8 mouse cellular contexts compared by ENCODE assay signal in the genomic region with DNA sequence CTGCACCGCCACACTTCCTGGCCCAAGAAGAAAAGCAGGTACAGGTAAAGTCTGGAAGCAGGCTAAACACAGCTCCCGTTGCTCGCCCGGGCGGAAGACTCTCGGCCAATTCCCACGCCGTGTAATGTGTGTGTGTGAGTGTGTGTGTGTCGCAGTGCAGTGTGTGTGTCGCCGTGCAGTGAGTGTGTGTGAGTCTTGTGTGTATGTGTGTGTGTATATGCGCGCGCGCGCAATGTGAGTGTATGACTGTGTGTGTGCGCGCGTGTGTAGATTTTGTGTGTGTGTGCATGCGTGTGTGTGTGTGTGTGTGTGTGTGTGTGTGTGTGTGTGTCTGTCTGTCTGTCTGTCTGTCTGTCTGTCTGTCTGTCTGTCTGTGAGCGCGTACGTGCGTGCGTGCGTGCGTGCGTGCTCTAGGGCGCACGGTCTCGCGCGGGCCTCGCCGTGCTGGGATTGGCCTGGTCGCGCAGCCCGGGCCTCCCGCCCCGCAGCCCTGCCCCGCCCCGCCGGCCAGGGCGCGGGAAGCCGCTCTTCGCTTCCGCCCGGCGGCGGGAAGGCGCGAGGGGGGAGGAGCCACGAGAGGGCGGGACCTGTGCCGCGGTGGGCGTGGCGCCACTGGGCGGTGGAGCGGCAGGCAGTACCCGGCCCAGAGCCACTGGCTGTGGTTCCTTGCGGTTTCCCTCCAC.
DNase-seq lines count a peak whose midpoint lies in the region; ATAC-seq and TF ChIP-seq lines count a peak whose summit lies in the region.

No protein-coding gene starts in this region.

- peaks cover 5% of the 10 kb centered on the region for H3K9me3 ChIP-seq in erythroblast, embryonic 14.5 days (ENCODE audit: control insufficient read depth, low read length)
- H3K9me3 ChIP-seq in embryonic facial prominence, embryonic 12.5 days: no peaks in the 10 kb centered on the region
- H3K9me3 ChIP-seq in limb, embryonic 15.5 days: no peaks in the 10 kb centered on the region
- H3K9me3 ChIP-seq in midbrain, postnatal 0 days (ENCODE audit: low read length): no peaks in the 10 kb centered on the region

- H3K27me3 ChIP-seq in erythroblast, embryonic 14.5 days (ENCODE audit: control insufficient read depth): peaks cover 63% of the 10 kb centered on the region
- no peaks in the 10 kb centered on the region for H3K27me3 ChIP-seq in embryonic facial prominence, embryonic 12.5 days
- no peaks in the 10 kb centered on the region for H3K27me3 ChIP-seq in limb, embryonic 15.5 days
- H3K27me3 ChIP-seq in midbrain, postnatal 0 days (ENCODE audit: insufficient read depth, low read length): no peaks in the 10 kb centered on the region

- TF ChIP-seq CTCF in midbrain, postnatal 0 days (IDR thresholded peaks at IDR 0.05): no peak; the same call in 1 of the 2 replicates

- no peaks in the 10 kb centered on the region for H3K36me3 ChIP-seq in erythroblast, embryonic 14.5 days (ENCODE audit: control insufficient read depth)
- no peaks in the 10 kb centered on the region for H3K36me3 ChIP-seq in embryonic facial prominence, embryonic 12.5 days
- H3K36me3 ChIP-seq in limb, embryonic 15.5 days: no peaks in the 10 kb centered on the region
- no peaks in the 10 kb centered on the region for H3K36me3 ChIP-seq in midbrain, postnatal 0 days (ENCODE audit: insufficient read depth, low read length)

- ATAC-seq in erythroblast, adult 5-6 weeks (replicated peaks; ENCODE audit: low FRiP score, poor library complexity, severe bottlenecking): no peak; the same call in 1 of the 2 replicates
- ATAC-seq in embryonic facial prominence, embryonic 12.5 days (ENCODE audit: insufficient number of reproducible peaks, insufficient read depth, low FRiP score, low TSS enrichment): peak; percentile 98
- ATAC-seq in limb, embryonic 15.5 days (ENCODE audit: insufficient number of reproducible peaks, low FRiP score, low TSS enrichment, low read depth): peak; percentile 98
- ATAC-seq in midbrain, postnatal 0 days (ENCODE audit: low FRiP score): peak; percentile 98

- peak overlapping the region; percentile 88 for H3K4me2 ChIP-seq in embryonic facial prominence, embryonic 12.5 days (replicated peaks)
- H3K4me2 ChIP-seq in limb, embryonic 15.5 days: peak overlapping the region; percentile 78
- H3K4me2 ChIP-seq in midbrain, postnatal 0 days (ENCODE audit: low read depth, low read length, poor library complexity, severe bottlenecking): peak overlapping the region; percentile 90

- under 1% methylated on average over 24 of the region's 63 CpGs for WGBS in embryonic facial prominence, embryonic 12.5 days
- WGBS in limb, embryonic 15.5 days: under 1% methylated on average over 60 of the region's 63 CpGs
- under 1% methylated on average over 46 of the region's 63 CpGs for WGBS in midbrain, postnatal 0 days

- peak overlapping the region; percentile 59 for H3K4me3 ChIP-seq in erythroblast, embryonic 14.5 days (replicated peaks)
- H3K4me3 ChIP-seq in embryonic facial prominence, embryonic 12.5 days: peak overlapping the region; percentile 46
- peak overlapping the region; percentile 41 for H3K4me3 ChIP-seq in limb, embryonic 15.5 days
- H3K4me3 ChIP-seq in midbrain, postnatal 0 days (ENCODE audit: low read depth, low read length): peak overlapping the region; percentile 54

- peak overlapping the region; percentile 88 for H3K27ac ChIP-seq in embryonic facial prominence, embryonic 12.5 days
- peak overlapping the region; percentile 94 for H3K27ac ChIP-seq in limb, embryonic 15.5 days
- peak overlapping the region; percentile 65 for H3K27ac ChIP-seq in midbrain, postnatal 0 days (ENCODE audit: low read depth, low read length)

- peaks cover 11% of the 10 kb centered on the region for H3K4me1 ChIP-seq in erythroblast, embryonic 14.5 days (ENCODE audit: control insufficient read depth)
- peaks cover 38% of the 10 kb centered on the region for H3K4me1 ChIP-seq in embryonic facial prominence, embryonic 12.5 days
- peaks cover 39% of the 10 kb centered on the region for H3K4me1 ChIP-seq in limb, embryonic 15.5 days
- no peaks in the 10 kb centered on the region for H3K4me1 ChIP-seq in midbrain, postnatal 0 days (ENCODE audit: insufficient read depth, low read length)

- peak; percentile 95 for DNase-seq in heart, adult 8-10 months (ENCODE audit: low spot score)
- DNase-seq in kidney, adult 9 months: peak; percentile 98
- DNase-seq in midbrain, postnatal 0 days (ENCODE audit: low spot score): peak; percentile 94
- peak; percentile 56 to 64 for DNase-seq in spleen, postnatal 36 days (ENCODE audit: low spot score in 2 of 2)

- peak overlapping the region; percentile 75 for H3K9ac ChIP-seq in embryonic facial prominence, embryonic 12.5 days
- peak overlapping the region; percentile 50; the same call in 1 of the 2 replicates for H3K9ac ChIP-seq in limb, embryonic 15.5 days
- H3K9ac ChIP-seq in midbrain, postnatal 0 days (replicated peaks; ENCODE audit: low read length, poor library complexity, severe bottlenecking): peak overlapping the region; percentile 33
